ENCODE assay signal across 12 mouse cellular contexts in the genomic region with DNA sequence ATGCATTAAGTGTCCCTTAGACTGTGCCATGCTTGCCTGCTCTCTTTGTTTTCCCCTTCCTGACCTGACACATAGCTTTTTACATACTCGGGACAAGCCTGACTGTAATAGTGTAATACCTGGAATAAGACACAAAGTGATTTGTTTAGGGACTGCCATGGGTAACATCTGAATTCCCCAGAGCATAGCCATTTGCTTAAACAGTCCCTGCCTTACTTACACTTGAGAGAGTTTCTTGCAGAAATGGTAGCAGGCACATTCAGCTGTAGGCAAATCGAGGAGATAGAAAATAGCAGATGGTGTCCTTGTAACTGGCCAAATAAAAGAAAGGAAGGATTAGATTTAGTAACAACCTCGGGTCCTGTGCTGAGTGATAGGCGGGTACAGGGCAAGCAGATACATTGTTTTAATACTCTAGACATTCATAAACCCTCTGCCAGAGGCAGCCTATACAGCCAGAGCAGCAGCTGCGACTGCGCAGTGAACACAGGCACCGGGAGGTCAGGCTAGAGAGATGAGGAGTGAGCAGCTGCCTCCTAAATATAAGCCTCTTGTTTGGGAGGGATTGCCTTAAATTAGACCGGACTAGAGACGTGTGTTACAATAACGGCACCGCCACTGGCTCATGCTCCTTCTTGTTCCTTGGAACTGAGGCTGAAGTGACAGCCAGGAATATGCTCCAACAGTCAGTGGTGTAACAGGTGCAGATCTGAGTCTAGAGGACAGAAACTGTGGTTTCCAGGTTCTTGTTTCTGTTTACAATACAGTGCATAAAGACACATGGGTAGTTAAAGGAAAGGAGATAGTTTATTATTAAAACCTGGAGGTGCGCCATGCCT. TPM values are rescaled to one million over a fixed set of nuclear protein-coding genes. Genes with fewer than 3 reads are reported as not detected.
DNase-seq lines count a peak whose midpoint lies in the region; ATAC-seq lines count a peak whose summit lies in the region.
"Had no signal": no experiment of that assay in that cellular context is flagged by ENCODE, and none has a peak within 500 bp of the region (broad histone marks: within the 10 kb centered on the region; RNA-seq: fewer than 3 reads in every experiment).

No protein-coding gene starts in this region.

- 73% methylated on average over 12 of the region's 12 CpGs for whole genome bisulfite sequencing in limb, embryonic 12.5 days
- WGBS in limb, embryonic 10.5 days, result 89% methylated on average over 12 of the region's 12 CpGs
- WGBS in forebrain, embryonic 14.5 days, result 31% methylated on average over 12 of the region's 12 CpGs
- WGBS in limb, embryonic 15.5 days, result 56% methylated on average over 12 of the region's 12 CpGs

- DNase-seq in limb, embryonic 10.5 days (ENCODE audit: low spot score), result no peak
- DNase-seq in forebrain, embryonic 14.5 days (ENCODE audit: low spot score), result peak; percentile 67
- DNase-seq in right cerebral cortex, postnatal 14 days, result peak; percentile 22
- DNase-seq in lung, postnatal 14 days, result no peak
- DNase-seq in layer of hippocampus, postnatal 36 days, result no peak
- no peak for DNase-seq in cerebellum, adult 11-12 months
- DNase-seq: adrenal gland, postnatal 10 days had no signal

- H3K4me3 ChIP-seq in limb, embryonic 12.5 days (replicated peaks), result no peak overlapping the region
- no peak overlapping the region for H3K4me3 ChIP-seq in limb, embryonic 10.5 days
- no peak overlapping the region for H3K4me3 ChIP-seq in forebrain, embryonic 14.5 days (ENCODE audit: low read depth, low read length)
- no peak overlapping the region for H3K4me3 ChIP-seq in limb, embryonic 15.5 days
- H3K4me3 ChIP-seq: intestine, embryonic 15.5 days had no signal

- no peaks in the 10 kb centered on the region for H3K4me1 ChIP-seq in limb, embryonic 12.5 days (replicated peaks)
- H3K4me1 ChIP-seq in limb, embryonic 10.5 days, result peaks cover 9% of the 10 kb centered on the region; the same call in 1 of the 2 replicates
- peaks cover 6% of the 10 kb centered on the region for H3K4me1 ChIP-seq in forebrain, embryonic 14.5 days (ENCODE audit: control insufficient read depth, insufficient read depth, low read length)
- H3K4me1 ChIP-seq in limb, embryonic 15.5 days, result peaks cover 8% of the 10 kb centered on the region; the same call in 1 of the 2 replicates
- H3K4me1 ChIP-seq: intestine, embryonic 15.5 days had no signal

- H3K4me2 ChIP-seq in limb, embryonic 12.5 days, result no peak overlapping the region
- H3K4me2 ChIP-seq in forebrain, embryonic 14.5 days (ENCODE audit: low read length), result no peak overlapping the region
- no peak overlapping the region for H3K4me2 ChIP-seq in limb, embryonic 15.5 days
- H3K4me2 ChIP-seq: intestine, embryonic 15.5 days had no signal

- H3K9me3 ChIP-seq in limb, embryonic 12.5 days, result no peaks in the 10 kb centered on the region
- no peaks in the 10 kb centered on the region for H3K9me3 ChIP-seq in limb, embryonic 10.5 days (replicated peaks)
- no peaks in the 10 kb centered on the region for H3K9me3 ChIP-seq in forebrain, embryonic 14.5 days (replicated peaks; ENCODE audit: control insufficient read depth, low read length)
- no peaks in the 10 kb centered on the region for H3K9me3 ChIP-seq in limb, embryonic 15.5 days
- H3K9me3 ChIP-seq: G1E; intestine, embryonic 15.5 days had no signal

- no peak overlapping the region for H3K9ac ChIP-seq in limb, embryonic 12.5 days (replicated peaks)
- H3K9ac ChIP-seq in forebrain, embryonic 14.5 days (ENCODE audit: low read length), result no peak overlapping the region
- no peak overlapping the region for H3K9ac ChIP-seq in limb, embryonic 15.5 days
- H3K9ac ChIP-seq: intestine, embryonic 15.5 days had no signal

- no peaks in the 10 kb centered on the region for H3K27me3 ChIP-seq in limb, embryonic 12.5 days
- no peaks in the 10 kb centered on the region for H3K27me3 ChIP-seq in limb, embryonic 10.5 days (ENCODE audit: low read depth, poor library complexity, severe bottlenecking)
- no peaks in the 10 kb centered on the region for H3K27me3 ChIP-seq in forebrain, embryonic 14.5 days (replicated peaks; ENCODE audit: control insufficient read depth, insufficient read depth, low read length)
- H3K27me3 ChIP-seq in limb, embryonic 15.5 days, result no peaks in the 10 kb centered on the region
- H3K27me3 ChIP-seq: intestine, embryonic 15.5 days had no signal

- no peaks in the 10 kb centered on the region for H3K36me3 ChIP-seq in limb, embryonic 12.5 days
- no peaks in the 10 kb centered on the region for H3K36me3 ChIP-seq in limb, embryonic 10.5 days
- no peaks in the 10 kb centered on the region for H3K36me3 ChIP-seq in forebrain, embryonic 14.5 days (ENCODE audit: control insufficient read depth, insufficient read depth, low read length)
- no peaks in the 10 kb centered on the region for H3K36me3 ChIP-seq in limb, embryonic 15.5 days
- H3K36me3 ChIP-seq: G1E; intestine, embryonic 15.5 days had no signal

- H3K27ac ChIP-seq in limb, embryonic 12.5 days, result 0 out of 2 replicates have a peak overlapping the region, but pooled peaks have one; percentile 7
- no peak overlapping the region for H3K27ac ChIP-seq in limb, embryonic 10.5 days
- peak overlapping the region; percentile 46; the same call in 1 of the 2 replicates for H3K27ac ChIP-seq in forebrain, embryonic 14.5 days (ENCODE audit: low read depth, low read length)
- H3K27ac ChIP-seq in limb, embryonic 15.5 days, result no peak overlapping the region
- H3K27ac ChIP-seq: intestine, embryonic 15.5 days had no signal

- no peak; the same call in 1 of the 2 replicates for ATAC-seq in limb, embryonic 12.5 days (ENCODE audit: insufficient number of reproducible peaks, insufficient read depth, low FRiP score, low TSS enrichment, low read depth)
- ATAC-seq in forebrain, embryonic 14.5 days, result peak; percentile 80
- ATAC-seq in limb, embryonic 15.5 days (ENCODE audit: insufficient number of reproducible peaks, low FRiP score, low TSS enrichment, low read depth), result peak; percentile 70
- ATAC-seq: intestine, embryonic 15.5 days had no signal

RNA-seq across cellular contexts. Expression of a gene that starts 55.2 kb away (rescaled TPM):
- 0.32 and 1.3 TPM in 2 replicates for polyA plus RNA-seq in limb, embryonic 12.5 days (2016; fragmentation: Nextera tagmentation; extraction: Ambion mirVana)
- 0.23 and 0.31 TPM in 2 replicates for polyA plus RNA-seq in limb, embryonic 10.5 days (2016; fragmentation: Nextera tagmentation; extraction: Ambion mirVana)
- polyA plus RNA-seq in forebrain, embryonic 14.5 days (2014; fragmentation: Nextera tagmentation; extraction: Ambion mirVana), result 0.90 and 1.1 TPM in 2 replicates
- 1.2 and 1.7 TPM in 2 replicates for polyA plus RNA-seq in limb, embryonic 15.5 days (2015; fragmentation: Nextera tagmentation; extraction: Ambion mirVana)
- 10 to 100 TPM; 21.0 to 29.4 TPM for total RNA-seq in layer of hippocampus, postnatal 36 days (2021)
- total RNA-seq: common myeloid progenitor, adult 5-6 weeks had no signal
- polyA plus RNA-seq: G1E had no signal

Comparison
In these comparisons a context has a peak if more than half of its experiments do, and no peak if none do; other contexts are left out.
1. H3K27ac ChIP-seq: peak in limb, embryonic 12.5 days (single experiment) and forebrain, embryonic 14.5 days (single experiment); none in limb, embryonic 10.5 days (single experiment) and limb, embryonic 15.5 days (single experiment).
2. DNase-seq: peak in forebrain, embryonic 14.5 days (single experiment) and right cerebral cortex, postnatal 14 days (single experiment); none in limb, embryonic 10.5 days (single experiment), lung, postnatal 14 days (single experiment), layer of hippocampus, postnatal 36 days (0 of 2) and cerebellum, adult 11-12 months (single experiment).